Mouse (Mus musculus) large intestine, adult 2 months (tissue): ENCODE results near the gene D10Wsu102e. TPM values are rescaled to one million over a fixed set of nuclear protein-coding genes. Genes with fewer than 3 reads are reported as not detected.

Experiments
- DNase-seq: peaks from one replicate; pipeline ENCODE4 v3.0.0-alpha.2; 2012; ENCODE audit warnings: low read depth, low spot score
- WGBS: fragments of 180-500 bp; shearing (Covaris S2); methylation state at CpG from one replicate; pipeline ENCODE4 v1.1.7; 2018; 5-methylcytosine and 5-hydroxymethylcytosine counted together
- polyA plus RNA-seq: library from polyadenylated mRNA; depleted of rRNA; stranded (reverse); fragments of >200 nt; gene quantifications from 2 replicates; pipeline ENCODE4 v1.2.3, GENCODE M21; 2012; rRNA removed

The D10Wsu102e gene
- 0.22 and 0.26 TPM in 2 replicates for polyA plus RNA-seq

DNA sequence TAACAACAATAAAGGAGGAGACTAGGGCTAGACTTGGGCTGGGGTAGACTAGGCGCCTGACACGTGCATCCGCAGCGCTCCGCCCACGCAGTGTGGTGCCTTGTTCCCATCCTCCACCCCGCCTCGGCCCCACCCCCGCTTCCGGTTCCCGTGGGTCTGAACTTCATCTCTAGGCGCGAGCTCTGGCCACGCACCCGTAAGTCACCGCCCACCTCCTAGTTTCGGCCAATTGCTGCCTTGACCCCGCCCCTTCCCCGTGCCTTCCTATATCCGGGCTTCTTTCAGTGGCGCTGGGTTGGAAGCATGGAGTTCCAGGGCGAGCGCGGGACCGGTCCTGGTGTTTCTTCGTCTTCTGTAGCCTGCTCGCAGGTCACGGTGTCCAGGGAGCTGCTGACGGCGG is at the start of gene D10Wsu102e:
D10Wsu102e (plus strand) TSS at position 266 of the 400 bp plus-strand sequence.
- peak; percentile 89 for DNase-seq
- WGBS = 1% methylated on average over 30 of the region's 30 CpGs

DNA sequence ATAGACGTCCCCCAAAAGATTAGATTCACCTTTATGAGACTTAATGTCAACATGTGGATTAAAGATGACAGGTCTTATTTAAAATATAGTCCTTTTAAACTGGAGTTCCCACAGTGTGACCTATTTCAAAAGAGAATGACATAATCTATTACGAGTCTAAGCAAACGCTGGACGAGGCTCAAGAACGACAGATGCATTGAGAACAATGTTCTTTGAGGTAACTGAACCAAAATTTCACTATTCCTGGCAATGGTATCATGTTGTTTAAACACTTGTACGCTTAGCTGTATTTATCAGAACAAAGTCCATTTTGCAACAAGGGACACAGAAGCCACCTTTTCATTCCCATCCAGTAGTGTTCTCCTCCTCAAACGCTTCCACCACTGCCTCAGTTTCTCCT is 49.7 kb upstream of the D10Wsu102e start:
- no peak for DNase-seq
- 29% methylated on average over 7 of the region's 7 CpGs for WGBS

DNA sequence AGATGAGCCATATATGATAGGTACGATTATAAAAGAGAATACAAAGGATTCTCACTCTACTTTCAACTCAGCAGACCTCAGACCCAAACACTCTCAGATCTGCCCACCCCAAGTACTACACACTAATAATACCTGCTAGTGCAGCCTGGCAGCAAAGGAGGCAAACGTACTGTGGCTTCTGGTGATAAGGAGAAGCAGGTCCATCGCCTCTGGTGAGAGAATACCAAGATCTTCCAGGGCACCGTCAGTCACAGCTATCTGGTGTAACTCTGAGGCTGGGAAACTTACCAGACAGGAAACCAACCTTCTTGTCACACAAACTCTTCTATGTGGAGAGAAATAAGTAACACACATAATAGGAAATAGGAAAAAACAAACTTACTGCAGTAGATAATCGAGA is 47.0 kb upstream of the D10Wsu102e start:
- DNase-seq = no peak
- 81% methylated on average over 5 of the region's 5 CpGs for WGBS

DNA sequence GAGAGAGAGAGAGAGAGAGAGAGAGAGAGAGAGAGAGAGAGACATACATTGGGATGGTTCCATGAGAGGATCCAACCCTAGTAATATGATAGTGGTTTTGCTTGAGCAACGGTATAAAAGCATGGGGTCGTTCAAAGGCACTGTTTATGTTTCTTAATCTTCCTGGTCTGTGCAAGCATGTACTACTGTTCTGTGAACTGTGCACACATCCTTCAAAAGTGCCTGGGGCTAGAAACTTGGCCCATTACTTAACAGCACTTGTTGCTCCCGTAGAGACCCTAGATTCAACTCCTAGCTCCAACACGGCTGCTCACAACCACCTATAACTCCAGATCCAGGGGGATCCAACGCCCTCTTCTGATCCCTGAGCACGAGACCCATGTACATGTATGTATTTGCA is 39.6 kb upstream of the D10Wsu102e start:
- WGBS = 78% methylated on average over 6 of the region's 6 CpGs

DNA sequence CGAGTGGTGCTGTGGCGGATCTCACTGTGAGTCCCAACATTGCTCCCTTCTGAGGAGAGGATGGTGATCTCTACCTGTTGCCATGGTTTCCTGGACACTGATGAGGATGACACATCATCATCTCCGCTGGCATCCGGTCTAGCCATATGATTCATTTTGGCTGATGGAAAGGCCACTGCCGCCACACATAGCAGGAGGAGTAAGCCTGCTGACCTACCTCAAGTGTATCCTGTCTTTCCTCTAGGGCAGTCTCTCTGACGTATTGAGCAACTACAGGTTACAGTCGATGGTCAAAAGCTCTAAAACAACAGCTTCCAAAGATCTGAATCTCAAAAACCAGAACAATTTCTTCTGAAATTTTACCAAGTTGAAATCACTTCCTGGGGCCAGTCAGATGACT is 39.2 kb upstream of the D10Wsu102e start:
- DNase-seq = no peak
- WGBS = 84% methylated on average over 7 of the region's 7 CpGs

More for the DNA sequence above, 39.6 kb upstream of the D10Wsu102e start:
- DNase-seq = no peak

DNA sequence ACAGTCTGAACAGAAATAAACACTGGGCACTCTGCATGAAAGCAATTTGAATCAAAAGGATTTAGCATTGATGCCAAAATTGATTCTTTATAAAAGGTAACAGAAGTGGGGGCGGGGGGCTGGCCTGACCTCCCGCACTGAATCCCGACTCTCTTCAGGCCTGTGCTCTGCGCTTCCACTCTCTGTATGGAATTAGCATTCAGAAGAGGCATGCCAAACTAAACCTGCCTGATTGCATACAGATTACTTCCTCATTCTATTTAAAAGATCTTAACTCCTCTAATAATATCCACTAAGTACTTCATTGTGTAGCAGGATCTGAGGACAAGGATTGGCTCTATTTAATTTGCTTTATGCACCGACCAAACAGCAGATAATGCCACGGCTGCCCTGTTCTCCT is 38.5 kb upstream of the D10Wsu102e start:
- 88% methylated on average over 6 of the region's 6 CpGs for WGBS

DNA sequence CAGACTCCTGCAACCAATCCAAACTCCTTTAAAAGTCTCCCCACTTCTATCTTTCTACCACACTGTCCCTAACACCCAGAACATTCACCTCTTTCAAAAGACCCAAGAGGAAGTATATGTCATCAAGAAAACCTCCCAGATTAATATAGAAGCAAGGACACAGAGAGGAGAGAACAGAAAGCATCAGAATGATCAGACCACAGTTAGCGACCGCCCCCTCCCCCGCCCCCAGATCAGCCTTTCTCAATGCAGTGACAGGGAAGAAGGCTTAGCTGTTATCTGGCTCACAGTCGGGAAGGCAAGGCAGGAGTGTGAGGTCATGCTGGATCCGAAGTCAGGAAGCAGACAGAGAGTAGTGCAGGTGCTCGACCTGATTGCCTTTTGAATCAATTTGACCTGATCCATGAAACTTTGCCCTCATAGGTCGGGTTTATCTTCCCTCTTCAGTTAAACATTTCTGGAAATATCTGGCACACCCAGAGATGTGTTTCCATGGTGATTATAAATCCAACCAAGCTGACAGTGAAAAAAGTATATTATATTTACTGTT is 37.4 kb upstream of the D10Wsu102e start:
- no peak for DNase-seq
- WGBS = 27% methylated on average over 7 of the region's 7 CpGs

More for the DNA sequence above, 38.5 kb upstream of the D10Wsu102e start:
- no peak for DNase-seq

DNA sequence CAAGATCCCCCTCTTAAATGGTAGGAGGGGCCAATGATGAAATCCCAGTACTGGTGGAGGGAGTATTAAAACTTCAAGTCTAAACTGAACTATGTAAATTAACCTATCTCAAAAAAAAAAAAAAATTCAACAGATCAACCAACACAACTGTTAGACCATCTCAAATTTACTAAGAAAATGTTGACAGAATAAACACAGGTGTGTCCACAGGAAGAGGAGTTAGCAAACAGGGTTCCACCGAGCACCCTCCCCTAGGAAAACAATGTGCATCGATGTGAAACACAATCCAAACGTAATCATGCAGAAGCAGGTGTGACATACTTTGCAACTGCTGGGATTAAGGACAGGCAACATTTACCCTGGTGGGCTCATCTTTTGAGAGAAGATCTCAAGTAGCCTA is 35.1 kb upstream of the D10Wsu102e start:
- no peak for DNase-seq
- WGBS = 22% methylated on average over 3 of the region's 3 CpGs

DNA sequence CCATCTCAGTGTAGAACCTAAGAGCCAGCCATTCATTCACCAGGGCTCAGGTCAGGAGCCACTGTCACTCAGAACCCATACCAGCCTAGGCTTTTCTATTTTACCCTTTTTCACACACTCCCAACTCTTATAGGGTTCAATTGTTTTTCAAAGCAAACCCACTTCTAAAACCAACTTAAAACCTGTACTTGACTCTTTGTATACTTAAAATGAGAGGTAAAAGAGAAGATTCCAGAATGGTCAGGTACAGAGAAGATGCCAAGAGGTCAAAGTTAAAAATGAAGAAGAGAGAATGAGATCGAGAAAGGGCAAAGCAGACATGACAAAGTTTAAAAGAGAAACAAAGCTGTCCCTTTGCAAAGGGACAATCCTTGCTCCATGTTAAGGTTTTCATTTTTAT is 34.1 kb upstream of the D10Wsu102e start:
- 93% methylated on average over 1 of the region's 1 CpGs for WGBS
- DNase-seq = no peak

DNA sequence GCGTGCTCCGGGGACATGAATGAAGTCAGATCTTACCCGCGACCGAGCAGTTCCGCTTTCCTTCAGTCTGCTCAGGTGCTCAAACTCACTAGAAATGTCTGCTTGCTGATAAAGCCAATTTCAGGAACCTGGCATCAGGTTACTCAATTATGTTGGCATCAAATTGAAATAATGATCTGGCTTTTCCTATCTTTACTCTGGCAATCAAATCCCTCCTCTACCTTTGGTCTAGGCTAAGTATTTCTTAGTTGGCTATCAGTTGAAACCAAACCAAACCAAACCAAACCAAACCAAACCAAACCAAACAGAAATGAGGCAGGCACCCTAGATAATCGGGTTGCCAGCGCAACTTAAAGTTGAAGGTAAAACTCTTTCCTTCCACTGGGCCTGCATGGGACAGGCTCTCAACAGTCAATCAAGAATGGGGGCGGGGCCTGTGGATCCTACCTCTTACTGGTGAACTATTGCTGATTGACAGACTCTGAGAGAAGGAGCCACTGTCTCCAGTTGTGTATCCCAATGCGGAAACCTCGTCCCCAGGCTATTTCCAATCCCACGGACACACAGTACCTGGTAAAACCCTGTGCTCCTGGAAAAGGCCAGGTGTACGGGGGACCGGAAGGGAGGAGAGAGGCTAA is 33.3 kb upstream of the D10Wsu102e start:
- 92% methylated on average over 14 of the region's 14 CpGs for WGBS
- no peak for DNase-seq

DNA sequence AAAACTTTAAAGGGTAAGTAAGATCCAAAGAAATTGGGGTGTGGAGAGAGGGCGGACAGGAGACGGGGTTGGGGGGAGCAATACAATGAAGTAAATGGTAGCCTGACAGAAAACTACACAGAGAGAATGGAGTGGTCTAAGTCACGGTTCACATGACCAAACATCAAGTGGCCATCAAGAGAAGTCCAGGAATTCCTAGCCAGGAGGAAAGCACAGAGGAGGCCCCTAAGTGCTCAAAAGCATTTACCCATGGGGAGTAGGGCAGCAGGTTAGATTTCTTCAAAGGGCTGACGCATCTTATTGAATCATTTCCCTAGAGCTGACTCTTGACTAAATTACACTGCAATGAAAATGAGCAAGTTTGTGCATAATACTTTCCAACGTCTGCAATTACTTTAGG is 31.2 kb upstream of the D10Wsu102e start:
- 85% methylated on average over 5 of the region's 5 CpGs for WGBS
- DNase-seq = no peak

DNA sequence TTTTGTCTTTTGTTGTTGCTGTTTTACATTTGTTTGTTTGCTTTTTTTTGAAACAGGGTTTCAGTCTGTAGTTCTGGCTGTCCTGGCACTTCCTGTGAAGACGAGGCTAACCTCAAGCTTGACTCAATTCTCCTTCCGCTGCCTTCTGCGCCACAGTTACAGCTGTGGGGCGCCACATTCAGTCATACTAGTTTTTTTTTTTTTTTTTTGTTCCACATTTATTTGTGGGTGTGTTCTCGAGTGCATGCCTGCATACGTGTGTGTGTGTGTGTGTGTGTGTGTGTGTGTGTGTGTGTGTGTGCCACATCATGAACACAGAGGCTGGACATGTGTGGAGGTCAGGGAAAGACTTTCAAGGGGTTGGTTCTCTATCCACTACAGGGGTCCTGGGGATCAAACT is 29.7 kb upstream of the D10Wsu102e start:
- DNase-seq = no peak

DNA sequence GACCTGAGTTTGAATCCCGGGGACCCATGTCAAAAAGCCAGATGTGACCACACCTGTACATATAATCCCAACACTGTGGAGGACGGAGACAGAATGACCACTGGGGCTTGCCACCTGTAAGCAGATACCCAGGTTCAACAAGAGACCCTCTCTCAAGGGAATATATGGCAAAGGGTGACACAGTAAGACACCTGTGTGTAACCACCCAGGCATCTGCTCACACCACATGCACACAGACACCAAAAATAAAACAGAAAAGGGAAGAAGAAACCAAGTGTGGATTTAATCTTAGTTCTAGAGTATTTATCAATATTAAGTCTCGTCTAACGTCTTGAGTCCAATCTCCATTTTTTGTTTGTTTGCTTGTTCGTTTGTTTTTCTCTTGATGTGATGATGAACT is 28.2 kb upstream of the D10Wsu102e start:
- no peak for DNase-seq
- 90% methylated on average over 5 of the region's 5 CpGs for WGBS

More for the DNA sequence above, 29.7 kb upstream of the D10Wsu102e start:
- WGBS = 63% methylated on average over 6 of the region's 6 CpGs

DNA sequence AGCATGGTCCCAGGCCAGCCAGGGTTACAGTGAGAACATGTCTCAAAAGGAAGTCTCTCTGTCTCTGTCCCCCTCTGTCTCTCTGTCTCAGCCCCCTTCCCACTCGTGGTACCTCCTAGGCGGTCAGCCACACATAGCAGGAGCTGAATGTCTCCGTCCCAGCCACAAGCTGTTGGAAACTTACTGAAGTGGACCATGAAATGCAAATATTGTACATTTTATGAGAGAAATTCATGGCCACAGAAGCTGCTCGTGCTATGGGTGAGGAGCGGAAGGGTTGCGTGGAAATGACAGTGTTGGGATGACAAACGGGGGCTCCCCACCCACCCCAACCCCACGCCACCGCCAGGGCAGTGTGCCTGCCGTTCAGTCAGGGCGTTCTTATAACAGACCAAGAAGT is 27.4 kb upstream of the D10Wsu102e start:
- whole genome bisulfite sequencing = 76% methylated on average over 11 of the region's 11 CpGs
- no peak for DNase-seq

DNA sequence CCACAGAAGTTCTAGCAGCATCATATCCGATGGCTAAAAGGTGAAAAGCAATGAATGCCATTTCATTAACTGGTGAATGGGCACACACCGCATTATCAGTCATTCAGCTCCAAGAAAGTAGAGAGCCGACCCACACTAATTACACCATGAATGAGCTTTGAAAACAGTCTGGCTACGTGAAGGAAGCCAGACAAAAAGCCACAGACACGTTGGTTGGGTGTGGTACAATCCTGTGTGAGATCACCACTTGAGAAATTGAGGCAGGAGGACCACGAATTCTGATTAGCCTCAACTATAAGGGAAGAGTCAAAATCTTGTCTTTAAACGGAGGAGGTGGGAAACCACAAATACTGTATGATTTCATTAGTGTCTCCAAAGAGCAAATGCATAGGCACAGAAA is 23.7 kb upstream of the D10Wsu102e start:
- WGBS = 32% methylated on average over 7 of the region's 7 CpGs
- no peak for DNase-seq

DNA sequence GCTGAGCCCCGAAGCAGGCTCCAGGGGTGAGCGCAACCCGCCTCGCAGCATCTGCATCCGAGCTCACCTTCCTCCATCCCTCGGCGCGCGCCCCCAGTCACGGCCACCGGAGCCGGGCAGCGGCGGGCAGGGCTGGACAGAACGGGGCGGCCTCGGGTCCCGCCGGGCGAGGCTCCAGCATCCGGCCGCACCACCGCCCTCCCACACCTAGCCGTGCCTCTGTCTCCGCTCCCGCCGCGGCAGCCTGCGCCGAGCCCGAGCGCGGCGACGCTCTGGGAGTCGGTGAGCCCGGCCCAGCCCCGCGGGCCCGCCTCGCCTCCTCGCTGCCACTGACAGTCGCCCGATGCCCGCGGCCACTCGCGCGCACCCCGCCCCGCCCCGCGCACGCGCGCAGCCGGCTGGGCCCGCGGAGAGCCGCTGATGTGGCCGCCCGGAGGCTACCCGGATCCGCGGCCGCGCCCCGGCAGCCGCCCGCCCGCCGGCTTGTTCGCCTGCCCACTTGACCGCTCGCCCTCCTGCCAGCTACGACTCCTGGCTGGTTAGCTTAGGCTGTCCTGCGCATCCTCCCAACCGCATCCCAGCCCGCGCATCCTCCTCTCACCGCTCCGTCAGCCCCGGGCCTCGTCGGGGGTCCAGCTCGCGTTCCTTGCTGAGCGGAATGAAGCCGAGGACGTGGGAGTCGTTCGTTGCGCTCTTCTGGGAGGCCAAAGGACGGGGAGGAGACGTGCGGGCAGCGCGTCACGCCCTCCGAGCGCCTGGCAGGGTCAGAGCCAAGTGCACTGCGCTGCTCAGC is 22.7 kb upstream of the D10Wsu102e start, which contains the start of gene Slc41a2:
Slc41a2 (minus strand) TSS at position 724 of the 793 bp plus-strand sequence.
- DNase-seq = no peak
- WGBS = 1% methylated on average over 102 of the region's 102 CpGs

DNA sequence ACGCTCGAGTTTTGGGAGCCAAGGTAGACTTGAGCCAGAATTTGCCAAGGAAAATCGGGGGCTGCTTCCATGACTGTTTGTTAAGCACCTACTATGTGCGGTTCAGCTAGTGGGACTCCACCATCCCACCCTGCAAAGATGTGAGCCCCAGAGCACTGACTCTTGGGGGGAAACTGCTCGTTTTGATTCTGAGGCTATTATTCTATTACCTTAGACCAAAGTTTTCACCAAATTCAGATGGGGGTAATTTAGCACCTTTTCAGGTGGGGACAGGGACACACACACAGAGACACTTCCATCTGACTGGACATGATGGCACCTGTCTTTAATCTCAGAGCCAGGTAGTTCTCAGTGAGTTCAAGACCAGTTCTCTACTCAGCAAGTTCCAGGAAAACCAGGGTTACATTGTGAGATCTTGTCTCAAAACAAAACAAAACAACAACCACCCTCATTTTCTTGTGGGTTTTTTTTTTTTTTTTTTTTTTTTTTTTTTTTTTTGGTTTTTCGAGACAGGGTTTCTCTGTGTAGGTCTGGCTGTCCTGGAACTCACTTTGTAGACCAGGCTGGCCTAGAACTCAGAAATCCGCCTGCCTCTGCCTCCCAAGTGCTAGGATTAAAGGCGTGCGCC is 21.9 kb upstream of the D10Wsu102e start:
- 44% methylated on average over 9 of the region's 9 CpGs for WGBS
- DNase-seq = no peak

DNA sequence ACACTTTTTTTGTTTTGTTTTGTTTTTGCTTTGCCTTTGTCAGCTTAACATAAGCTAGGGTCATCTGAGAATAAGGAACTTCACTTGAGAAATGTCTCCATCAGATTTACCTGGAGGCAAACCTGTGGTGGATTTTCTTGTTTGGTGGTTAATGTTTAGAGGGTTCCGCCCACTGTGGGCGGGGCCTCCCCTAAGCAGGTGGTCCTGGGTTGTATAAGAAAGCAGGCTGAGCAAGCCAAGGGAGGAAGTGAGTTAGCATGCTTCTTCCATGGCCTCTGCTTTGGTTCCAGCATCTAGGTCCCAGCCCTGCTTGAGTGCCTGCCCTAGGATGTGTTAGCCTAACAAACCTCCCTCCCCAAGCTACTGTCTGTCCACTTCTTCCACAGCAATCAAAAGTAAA is 18.8 kb upstream of the D10Wsu102e start:
- DNase-seq = no peak
- 27% methylated on average over 2 of the region's 2 CpGs for WGBS

DNA sequence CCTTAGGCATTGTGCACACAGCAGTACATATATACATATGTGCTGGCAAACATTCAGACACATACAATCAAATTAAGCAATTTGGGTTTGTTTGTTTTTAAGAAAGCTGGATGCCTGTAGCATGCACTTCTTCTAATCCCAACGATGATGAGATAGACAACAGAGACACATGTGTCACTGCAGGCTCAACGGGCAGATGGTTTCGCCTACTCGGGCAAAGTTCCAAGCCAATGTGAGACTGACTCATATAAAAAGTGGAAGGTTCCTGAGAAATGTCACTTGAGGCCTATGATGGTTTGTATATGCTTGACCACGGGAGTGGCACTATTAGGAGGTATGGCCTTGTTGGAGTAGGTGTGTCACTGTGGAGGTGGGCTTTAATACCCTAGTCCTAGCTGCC is 16.9 kb upstream of the D10Wsu102e start:
- 27% methylated on average over 5 of the region's 5 CpGs for WGBS
- no peak for DNase-seq
